Mouse (Mus musculus) hindbrain, embryonic 14.5 days (tissue): ENCODE measurements at regions not wholly inside any gene's neighbourhood (a gene's known extent, or its start where the extent isn't known, plus 50 kb on each side); places are given as distances from the start of the nearest gene placed in this dataset.

ENCODE experiments used
- ATAC-seq: fragments of 200-750 bp; cut with Nextera tagmentation; 2 replicates; pipeline ENCODE4 v1.8.0; 2017; ENCODE audit warnings: moderate number of reproducible peaks, mild to moderate bottlenecking, moderate TSS enrichment, moderate library complexity; ENCODE audit not compliant: low FRiP score
- DNase-seq: peaks from one replicate; pipeline ENCODE4 v3.0.0-alpha.2; 2015; ENCODE audit warnings: low spot score
- H3K27ac ChIP-seq: fragments of 300-500 bp; sonication (generic); 2 replicates; pipeline ENCODE4 v1.5.1; 2014; ENCODE audit warnings: mild to moderate bottlenecking, moderate library complexity
- H3K27me3 ChIP-seq: fragments of 300-500 bp; sonication (generic); 2 replicates; pipeline ENCODE4 v1.6.1; 2014; ENCODE audit warnings: mild to moderate bottlenecking, low read length, mixed read lengths; ENCODE audit not compliant: control insufficient read depth, insufficient read depth
- H3K36me3 ChIP-seq: fragments of 300-500 bp; sonication (generic); replicated peaks from 2 replicates; pipeline ENCODE4 v1.6.1; 2014; ENCODE audit not compliant: control insufficient read depth, insufficient read depth
- H3K4me1 ChIP-seq: fragments of 300-500 bp; sonication (generic); replicated peaks from 2 replicates; pipeline ENCODE4 v1.6.1; 2014; ENCODE audit warnings: antibody characterized with exemption, low read length, mixed read lengths; ENCODE audit not compliant: control insufficient read depth, insufficient read depth
- H3K4me2 ChIP-seq: fragments of 300-500 bp; sonication (generic); replicated peaks from 2 replicates; pipeline ENCODE4 v1.6.1; 2014; ENCODE audit warnings: mild to moderate bottlenecking, moderate library complexity
- H3K4me3 ChIP-seq: fragments of 300-500 bp; sonication (generic); replicated peaks from 2 replicates; pipeline ENCODE4 v1.5.1; 2014; ENCODE audit warnings: mild to moderate bottlenecking, low read length
- H3K9ac ChIP-seq: fragments of 300-500 bp; sonication (generic); 2 replicates; pipeline ENCODE4 v1.6.1; 2014
- H3K9me3 ChIP-seq: fragments of 300-500 bp; sonication (generic); 2 replicates; pipeline ENCODE4 v1.6.1; 2016; ENCODE audit warnings: low read length; ENCODE audit not compliant: control insufficient read depth
- WGBS: fragments of 180-500 bp; shearing (Covaris S2); extraction: QIAGEN DNeasy Blood & Tissue Kit; methylation state at CpG from one replicate; pipeline ENCODE4 v1.1.7; 2014; 5-methylcytosine and 5-hydroxymethylcytosine counted together

- Histone ChIP-seq H3K27me3 (no peaks in the 10 kb centered on the region), H3K27ac (peak overlapping the region; percentile 73), H3K9ac (no peak overlapping the region), H3K36me3 (no peaks in the 10 kb centered on the region), H3K4me2 (no peak overlapping the region), H3K4me3 (no peak overlapping the region), H3K4me1 (peaks cover 21% of the 10 kb centered on the region), H3K9me3 (no peaks in the 10 kb centered on the region)
- ATAC-seq (peak; percentile 80), DNase-seq (peak; percentile 68)
- 62% methylated on average over 20 of the region's 20 CpGs for WGBS
Measured at GRCm38 (mm10) chr9:113507561-113508460, 200.2 kb downstream of the Pdcd6ip start.

GRCm38 (mm10) chr9:113499246-113499645, 208.8 kb downstream of the Pdcd6ip start:
- ATAC-seq (no peak), DNase-seq (no peak)
- Histone ChIP-seq H3K36me3 (no peaks in the 10 kb centered on the region), H3K9ac (no peak overlapping the region), H3K9me3 (no peaks in the 10 kb centered on the region), H3K27me3 (no peaks in the 10 kb centered on the region), H3K27ac (no peak overlapping the region), H3K4me2 (no peak overlapping the region), H3K4me3 (no peak overlapping the region), H3K4me1 (no peaks in the 10 kb centered on the region)
- WGBS, result 85% methylated on average over 5 of the region's 5 CpGs

GRCm38 (mm10) chr9:113496176-113496732, 211.8 kb downstream of the Pdcd6ip start:
- Histone ChIP-seq H3K4me2 (no peak overlapping the region), H3K36me3 (no peaks in the 10 kb centered on the region), H3K9ac (no peak overlapping the region), H3K27ac (no peak overlapping the region), H3K4me3 (no peak overlapping the region), H3K27me3 (no peaks in the 10 kb centered on the region), H3K4me1 (no peaks in the 10 kb centered on the region), H3K9me3 (no peaks in the 10 kb centered on the region)
- 32% methylated on average over 7 of the region's 7 CpGs for WGBS
- ATAC-seq, result no peak
- no peak for DNase-seq

- Histone ChIP-seq H3K27me3 (no peaks in the 10 kb centered on the region), H3K9me3 (no peaks in the 10 kb centered on the region), H3K4me3 (no peak overlapping the region), H3K4me1 (no peaks in the 10 kb centered on the region), H3K4me2 (no peak overlapping the region), H3K36me3 (no peaks in the 10 kb centered on the region), H3K27ac (no peak overlapping the region), H3K9ac (no peak overlapping the region)
- DNase-seq, result no peak
- no peak for ATAC-seq
- WGBS, result 88% methylated on average over 6 of the region's 6 CpGs
Measured at GRCm38 (mm10) chr9:113488651-113489050, 219.4 kb downstream of the Pdcd6ip start.

- H3K4me2 ChIP-seq, result no peak overlapping the region
- 45% methylated on average over 6 of the region's 6 CpGs for WGBS
- no peak overlapping the region for H3K27ac ChIP-seq
- no peak for DNase-seq
- no peaks in the 10 kb centered on the region for H3K27me3 ChIP-seq
- ATAC-seq, result peak; percentile 34; the same call in 1 of the 2 replicates
- no peak overlapping the region for H3K9ac ChIP-seq
- H3K9me3 ChIP-seq, result no peaks in the 10 kb centered on the region
- H3K4me3 ChIP-seq, result no peak overlapping the region
- H3K4me1 ChIP-seq, result no peaks in the 10 kb centered on the region
- H3K36me3 ChIP-seq, result no peaks in the 10 kb centered on the region
Measured at GRCm38 (mm10) chr9:113486494-113487081, 221.5 kb downstream of the Pdcd6ip start.

GRCm38 (mm10) chr9:113479897-113480296, 228.2 kb downstream of the Pdcd6ip start:
- Histone ChIP-seq H3K9ac (no peak overlapping the region), H3K4me1 (no peaks in the 10 kb centered on the region), H3K4me2 (no peak overlapping the region), H3K27ac (no peak overlapping the region), H3K9me3 (no peaks in the 10 kb centered on the region), H3K27me3 (no peaks in the 10 kb centered on the region), H3K36me3 (no peaks in the 10 kb centered on the region), H3K4me3 (no peak overlapping the region)
- WGBS, result 83% methylated on average over 3 of the region's 3 CpGs
- ATAC-seq, result no peak
- no peak for DNase-seq

- no peaks in the 10 kb centered on the region for H3K27me3 ChIP-seq
- ATAC-seq, result no peak
- H3K4me2 ChIP-seq, result no peak overlapping the region
- no peak overlapping the region for H3K27ac ChIP-seq
- H3K9me3 ChIP-seq, result no peaks in the 10 kb centered on the region
- no peak overlapping the region for H3K4me3 ChIP-seq
- WGBS, result 94% methylated on average over 1 of the region's 1 CpGs
- H3K9ac ChIP-seq, result no peak overlapping the region
- H3K4me1 ChIP-seq, result no peaks in the 10 kb centered on the region
- H3K36me3 ChIP-seq, result no peaks in the 10 kb centered on the region
- no peak for DNase-seq
Measured at GRCm38 (mm10) chr9:113478761-113479265, 229.2 kb downstream of the Pdcd6ip start.

- 94% methylated on average over 6 of the region's 6 CpGs for WGBS
- no peaks in the 10 kb centered on the region for H3K27me3 ChIP-seq
- H3K36me3 ChIP-seq, result no peaks in the 10 kb centered on the region
- no peaks in the 10 kb centered on the region for H3K9me3 ChIP-seq
- no peak overlapping the region for H3K27ac ChIP-seq
- DNase-seq (no peak), ATAC-seq (no peak)
- H3K4me2 ChIP-seq, result no peak overlapping the region
- H3K9ac ChIP-seq, result no peak overlapping the region
- no peaks in the 10 kb centered on the region for H3K4me1 ChIP-seq
- H3K4me3 ChIP-seq, result no peak overlapping the region
Measured at GRCm38 (mm10) chr9:113471781-113472180, 236.3 kb downstream of the Pdcd6ip start.

GRCm38 (mm10) chr9:113462888-113463287, 245.2 kb downstream of the Pdcd6ip start:
- Histone ChIP-seq H3K4me3 (no peak overlapping the region), H3K36me3 (no peaks in the 10 kb centered on the region), H3K27ac (peak overlapping the region; percentile 40), H3K4me1 (peaks cover 6% of the 10 kb centered on the region; the same call in 1 of the 2 replicates), H3K4me2 (no peak overlapping the region), H3K27me3 (no peaks in the 10 kb centered on the region), H3K9ac (no peak overlapping the region), H3K9me3 (no peaks in the 10 kb centered on the region)
- no peak for DNase-seq
- ATAC-seq, result no peak
- WGBS, result 20% methylated on average over 2 of the region's 2 CpGs
